Mouse (Mus musculus) heart, postnatal 0 days (tissue): ENCODE results near the gene Zscan25. TPM values are rescaled to one million over a fixed set of nuclear protein-coding genes. Genes with fewer than 3 reads are reported as not detected.
"Not testable (repeated sequence)": the region's sequence is repeated elsewhere in the genome, so short reads cannot be mapped to it uniquely, and the experiment has no call there.

ENCODE experiments used
- ATAC-seq: fragments of 200-750 bp; cut with Nextera tagmentation; 2 replicates; pipeline ENCODE4 v1.8.0; 2017; ENCODE audit warnings: low read depth, moderate number of reproducible peaks, moderate library complexity; ENCODE audit not compliant: insufficient read depth
- DNase-seq: peaks from one replicate; pipeline ENCODE4 v3.0.0-alpha.2; 2016; ENCODE audit warnings: low spot score
- H3K27ac ChIP-seq: fragments of 300-500 bp; sonication (generic); 2 replicates; pipeline ENCODE4 v1.5.1; 2014; ENCODE audit warnings: low read depth, mild to moderate bottlenecking
- H3K27me3 ChIP-seq: fragments of 300-500 bp; sonication (generic); 2 replicates; pipeline ENCODE4 v1.6.1; 2014; ENCODE audit warnings: low read length, mixed read lengths; ENCODE audit not compliant: control insufficient read depth, insufficient read depth
- H3K36me3 ChIP-seq: fragments of 300-500 bp; sonication (generic); replicated peaks from 2 replicates; pipeline ENCODE4 v1.6.1; 2014; ENCODE audit warnings: low read length, mixed read lengths; ENCODE audit not compliant: control insufficient read depth, insufficient read depth
- H3K4me1 ChIP-seq: fragments of 300-500 bp; sonication (generic); 2 replicates; pipeline ENCODE4 v1.6.1; 2014; ENCODE audit warnings: antibody characterized with exemption; ENCODE audit not compliant: control insufficient read depth, insufficient read depth
- H3K4me2 ChIP-seq: fragments of 300-500 bp; sonication (generic); 2 replicates; pipeline ENCODE4 v1.6.1; 2014; ENCODE audit warnings: low read depth, mild to moderate bottlenecking, low read length, moderate library complexity
- H3K4me3 ChIP-seq: fragments of 300-500 bp; sonication (generic); 2 replicates; pipeline ENCODE4 v1.5.1; 2014; ENCODE audit warnings: low read depth, low read length
- H3K9ac ChIP-seq: fragments of 300-500 bp; sonication (generic); replicated peaks from 2 replicates; pipeline ENCODE4 v1.6.1; 2014; ENCODE audit warnings: low read depth, low read length, mixed read lengths
- H3K9me3 ChIP-seq: fragments of 300-500 bp; sonication (generic); replicated peaks from 2 replicates; pipeline ENCODE4 v1.6.1; 2016; ENCODE audit warnings: low read length; ENCODE audit not compliant: control insufficient read depth
- CTCF ChIP-seq: IDR thresholded peaks from 2 replicates; pipeline ENCODE4 v1.5.1; 2016; ENCODE audit warnings: antibody characterized with exemption, control low read depth, low read depth
- EP300 ChIP-seq: IDR thresholded peaks from 2 replicates; pipeline ENCODE4 v1.6.1; 2016; ENCODE audit warnings: antibody characterized with exemption, low read depth
- WGBS: fragments of 180-500 bp; shearing (Covaris S2); extraction: QIAGEN DNeasy Blood & Tissue Kit; methylation state at CpG from one replicate; pipeline ENCODE4 v1.1.7; 2014; 5-methylcytosine and 5-hydroxymethylcytosine counted together
- polyA plus RNA-seq: library from polyadenylated mRNA; unstranded; fragments of >200 nt; fragmentation: Nextera tagmentation; extraction: Ambion mirVana; gene quantifications from 2 replicates; pipeline ENCODE4 v1.2.1, GENCODE M21; 2015
- total RNA-seq: library from RNA; depleted of rRNA; stranded (reverse); fragments of >200 nt; gene quantifications from 2 replicates; pipeline ENCODE4 v1.2.3, GENCODE M21; 2014; ENCODE audit warnings: low replicate concordance

The Zscan25 gene
- total and polyA plus RNA-seq, 2 experiments from 2014 or later: 0.27 to 9.9 TPM

DNA sequence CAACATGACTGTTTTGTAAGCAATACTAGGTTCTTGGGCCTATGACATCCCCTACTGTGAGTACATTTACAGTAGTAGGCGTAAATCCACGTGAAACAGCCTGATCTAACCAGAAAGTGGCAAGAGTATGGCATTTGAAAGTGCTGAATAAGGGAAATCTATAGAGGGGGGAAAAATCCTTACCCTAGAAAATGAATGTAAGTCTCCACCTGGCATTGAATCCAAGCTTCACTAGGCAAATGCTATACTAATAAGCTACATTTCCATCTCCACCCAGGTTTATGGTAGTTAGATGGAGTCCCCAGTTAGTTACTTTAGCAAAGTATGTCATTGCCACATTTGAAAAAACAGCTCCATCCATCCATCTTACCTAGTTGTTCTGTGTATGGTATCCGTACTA is 30.8 kb upstream of the Zscan25 start:
- no peak overlapping the region for H3K27ac ChIP-seq
- H3K9me3 ChIP-seq: no peaks in the 10 kb centered on the region
- WGBS: 97% methylated on average over 3 of the region's 3 CpGs
- H3K36me3 ChIP-seq: peaks cover 64% of the 10 kb centered on the region
- DNase-seq (no peak), ATAC-seq (no peak)
- no peak overlapping the region for H3K4me2 ChIP-seq
- H3K9ac ChIP-seq: no peak overlapping the region
- no peak overlapping the region for H3K4me3 ChIP-seq
- H3K27me3 ChIP-seq: no peaks in the 10 kb centered on the region
- TF ChIP-seq EP300 (no peak), CTCF (no peak)
- no peaks in the 10 kb centered on the region for H3K4me1 ChIP-seq

- WGBS: 70% methylated on average over 2 of the region's 2 CpGs
- not testable (repeated sequence) for DNase-seq, ATAC-seq, H3K36me3 ChIP-seq, H3K27ac ChIP-seq, H3K4me2 ChIP-seq, H3K4me1 ChIP-seq, H3K9me3 ChIP-seq, H3K27me3 ChIP-seq, H3K4me3 ChIP-seq, H3K9ac ChIP-seq
Observed at GRCm38 (mm10) chr5:145273568-145273967, 6.7 kb upstream of the Zscan25 start.

DNA sequence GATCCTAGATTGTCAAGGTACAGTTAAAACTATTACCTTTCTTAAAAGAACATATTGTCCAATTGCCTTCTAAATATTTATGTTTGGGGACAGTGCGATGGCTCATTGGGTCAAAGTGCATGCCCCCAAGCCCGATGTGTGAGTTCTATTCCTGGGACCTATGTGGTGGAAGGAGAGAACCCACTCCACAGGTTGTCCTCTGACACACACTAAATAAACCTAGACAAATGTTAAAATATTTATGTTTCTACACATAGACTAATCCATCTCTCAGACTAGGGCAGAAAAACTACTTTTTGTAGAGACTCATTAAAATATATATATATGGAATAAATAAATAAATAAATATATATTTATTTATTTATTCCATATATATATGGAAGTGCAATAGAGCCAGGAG is 352 bp upstream of the Zscan25 start:
- no peak overlapping the region for H3K4me2 ChIP-seq
- ATAC-seq: no peak
- DNase-seq: no peak
- TF ChIP-seq EP300 (no peak), CTCF (no peak)
- H3K27ac ChIP-seq: no peak overlapping the region
- WGBS: 97% methylated on average over 2 of the region's 2 CpGs
- peaks cover 20% of the 10 kb centered on the region for H3K36me3 ChIP-seq
- H3K9me3 ChIP-seq: no peaks in the 10 kb centered on the region
- no peaks in the 10 kb centered on the region for H3K27me3 ChIP-seq
- H3K9ac ChIP-seq: no peak overlapping the region
- no peaks in the 10 kb centered on the region for H3K4me1 ChIP-seq
- peak overlapping the region; percentile 66 for H3K4me3 ChIP-seq

DNA sequence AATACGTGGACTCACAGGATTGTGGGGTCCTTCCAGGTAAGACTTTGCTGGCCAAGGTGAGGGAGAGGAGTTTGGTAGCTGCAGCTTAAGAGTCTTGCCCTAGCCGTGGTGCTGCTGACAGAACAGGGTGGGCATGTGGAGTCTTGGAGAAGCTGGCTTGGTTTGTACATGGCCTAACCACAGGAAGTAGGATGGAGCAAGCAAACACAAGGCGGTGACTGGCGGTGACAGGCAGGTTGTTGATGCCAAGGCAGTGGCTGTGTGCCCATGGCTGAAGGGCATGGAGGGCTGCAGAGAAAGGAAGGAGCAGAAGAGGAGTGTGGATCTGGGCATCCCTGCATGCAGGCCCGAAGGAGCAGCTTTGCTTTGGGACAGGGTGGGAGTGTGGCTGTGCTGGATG is 8.1 kb downstream of the Zscan25 start:
- Histone ChIP-seq H3K9ac (no peak overlapping the region), H3K27me3 (no peaks in the 10 kb centered on the region), H3K4me1 (no peaks in the 10 kb centered on the region), H3K36me3 (peaks cover 89% of the 10 kb centered on the region), H3K9me3 (no peaks in the 10 kb centered on the region), H3K27ac (no peak overlapping the region), H3K4me3 (no peak overlapping the region), H3K4me2 (no peak overlapping the region)
- ATAC-seq (no peak), DNase-seq (no peak)
- 91% methylated on average over 5 of the region's 5 CpGs for WGBS
- no peak for TF ChIP-seq CTCF
- TF ChIP-seq EP300: no peak

DNA sequence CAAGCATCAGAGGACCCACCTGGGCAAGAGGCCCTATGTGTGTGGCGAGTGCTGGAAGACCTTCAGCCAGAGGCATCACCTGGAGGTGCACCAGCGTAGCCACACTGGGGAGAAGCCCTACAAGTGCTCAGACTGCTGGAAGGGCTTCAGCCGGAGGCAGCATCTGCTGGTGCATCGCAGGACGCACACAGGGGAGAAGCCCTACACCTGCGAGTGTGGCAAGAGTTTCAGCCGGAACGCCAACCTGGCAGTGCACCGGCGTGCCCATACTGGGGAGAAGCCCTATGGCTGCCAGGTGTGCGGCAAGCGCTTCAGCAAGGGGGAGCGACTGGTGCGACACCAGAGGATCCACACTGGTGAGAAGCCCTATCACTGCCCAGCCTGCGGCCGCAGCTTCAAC is 10.4 kb downstream of the Zscan25 start:
- Histone ChIP-seq H3K9me3 (no peaks in the 10 kb centered on the region), H3K4me3 (no peak overlapping the region), H3K27ac (no peak overlapping the region), H3K27me3 (no peaks in the 10 kb centered on the region), H3K9ac (no peak overlapping the region), H3K36me3 (peaks cover 68% of the 10 kb centered on the region), H3K4me2 (no peak overlapping the region), H3K4me1 (no peaks in the 10 kb centered on the region)
- 96% methylated on average over 16 of the region's 16 CpGs for WGBS
- no peak for ATAC-seq
- TF ChIP-seq EP300 (no peak), CTCF (no peak)
- DNase-seq: no peak

GRCm38 (mm10) chr5:145292398-145292797 is 12.1 kb downstream of the Zscan25 start:
- H3K27me3 ChIP-seq: no peaks in the 10 kb centered on the region
- no peak overlapping the region for H3K4me2 ChIP-seq
- H3K4me1 ChIP-seq: no peaks in the 10 kb centered on the region
- WGBS: 95% methylated on average over 6 of the region's 6 CpGs
- no peak overlapping the region for H3K9ac ChIP-seq
- no peak overlapping the region for H3K4me3 ChIP-seq
- H3K9me3 ChIP-seq: no peaks in the 10 kb centered on the region
- peaks cover 51% of the 10 kb centered on the region for H3K36me3 ChIP-seq
- H3K27ac ChIP-seq: no peak overlapping the region
- ATAC-seq: no peak
- no peak for DNase-seq
- TF ChIP-seq EP300: no peak
- TF ChIP-seq CTCF: no peak
